Mouse (Mus musculus) testis, adult 2 months (tissue): ENCODE data around the gene Olfr287.

Experiments used
- CTCF ChIP-seq: fragments of 200-500 bp; IDR thresholded peaks from 2 replicates; pipeline ENCODE4 v1.5.1; 2012; ENCODE audit warnings: low read depth, mild to moderate bottlenecking, inconsistent platforms, low read length, moderate library complexity; ENCODE audit not compliant: control insufficient read depth, insufficient read depth, insufficient replicate concordance
- POLR2A ChIP-seq: fragments of 200-500 bp; IDR thresholded peaks from 2 replicates; pipeline ENCODE4 v1.6.1; 2012; ENCODE audit warnings: low read depth, mild to moderate bottlenecking, inconsistent platforms, low read length, moderate library complexity; ENCODE audit not compliant: control insufficient read depth

- TF ChIP-seq CTCF (no peak), POLR2A (no peak)
Observed at GRCm38 (mm10) chr15:98209676-98210075, 11.2 kb downstream of the Olfr287 start.
